Mouse (Mus musculus): ENCODE measurements around the gene Il2rb. TPM values are rescaled to one million over a fixed set of nuclear protein-coding genes. Genes with fewer than 3 reads are reported as not detected.
A peak's percentile ranks its signal among the peaks of the same experiment; 100 is the strongest.

Gene Il2rb
- polyA plus RNA-seq, 1 experiment from 2014 or later: 0.63 TPM

GRCm38 (mm10) chr15:78438018-78438394, 57.1 kb downstream of the Il2rb start:
- Histone ChIP-seq H3K4me3 (ENCODE audit: low read depth, low read length) (no peak overlapping the region), H3K9ac (replicated peaks; ENCODE audit: low read depth) (no peak overlapping the region), H3K4me2 (replicated peaks; ENCODE audit: low read depth, low read length) (no peak overlapping the region), H3K9me3 (ENCODE audit: low read length) (no peaks in the 10 kb centered on the region), H3K36me3 (ENCODE audit: insufficient read depth, low read length) (peaks cover 3% of the 10 kb centered on the region; the same call in 1 of the 2 replicates), H3K4me1 (ENCODE audit: insufficient read depth, low read depth, low read length) (no peaks in the 10 kb centered on the region; the same call in 1 of the 2 replicates), H3K27me3 (replicated peaks; ENCODE audit: insufficient read depth, low read length) (no peaks in the 10 kb centered on the region), H3K27ac (ENCODE audit: low read length) (no peak overlapping the region)
- 41% methylated on average over 4 of the region's 4 CpGs for WGBS
- DNase-seq (ENCODE audit: low spot score): no peak
- ATAC-seq: no peak
- TF ChIP-seq EP300 (IDR thresholded peaks at IDR 0.05) (no peak), CTCF (IDR thresholded peaks at IDR 0.05) (no peak)

GRCm38 (mm10) chr15:78437237-78438017, 57.6 kb downstream of the Il2rb start:
- ATAC-seq: peak; percentile 16
- H3K4me2 ChIP-seq (replicated peaks; ENCODE audit: low read depth, low read length): peak overlapping the region; percentile 54
- no peak overlapping the region; the same call in 1 of the 2 replicates for H3K4me3 ChIP-seq (ENCODE audit: low read depth, low read length)
- H3K27me3 ChIP-seq (replicated peaks; ENCODE audit: insufficient read depth, low read length): no peaks in the 10 kb centered on the region
- H3K9ac ChIP-seq (replicated peaks; ENCODE audit: low read depth): no peak overlapping the region
- no peak for TF ChIP-seq EP300 (IDR thresholded peaks at IDR 0.05)
- TF ChIP-seq CTCF (IDR thresholded peaks at IDR 0.05): no peak
- 18% methylated on average over 21 of the region's 23 CpGs for WGBS
- H3K36me3 ChIP-seq (ENCODE audit: insufficient read depth, low read length): peaks cover 3% of the 10 kb centered on the region; the same call in 1 of the 2 replicates
- H3K9me3 ChIP-seq (ENCODE audit: low read length): no peaks in the 10 kb centered on the region
- no peak overlapping the region for H3K27ac ChIP-seq (ENCODE audit: low read length)
- no peaks in the 10 kb centered on the region; the same call in 1 of the 2 replicates for H3K4me1 ChIP-seq (ENCODE audit: insufficient read depth, low read depth, low read length)
- peak; percentile 40 for DNase-seq (ENCODE audit: low spot score)

DNA sequence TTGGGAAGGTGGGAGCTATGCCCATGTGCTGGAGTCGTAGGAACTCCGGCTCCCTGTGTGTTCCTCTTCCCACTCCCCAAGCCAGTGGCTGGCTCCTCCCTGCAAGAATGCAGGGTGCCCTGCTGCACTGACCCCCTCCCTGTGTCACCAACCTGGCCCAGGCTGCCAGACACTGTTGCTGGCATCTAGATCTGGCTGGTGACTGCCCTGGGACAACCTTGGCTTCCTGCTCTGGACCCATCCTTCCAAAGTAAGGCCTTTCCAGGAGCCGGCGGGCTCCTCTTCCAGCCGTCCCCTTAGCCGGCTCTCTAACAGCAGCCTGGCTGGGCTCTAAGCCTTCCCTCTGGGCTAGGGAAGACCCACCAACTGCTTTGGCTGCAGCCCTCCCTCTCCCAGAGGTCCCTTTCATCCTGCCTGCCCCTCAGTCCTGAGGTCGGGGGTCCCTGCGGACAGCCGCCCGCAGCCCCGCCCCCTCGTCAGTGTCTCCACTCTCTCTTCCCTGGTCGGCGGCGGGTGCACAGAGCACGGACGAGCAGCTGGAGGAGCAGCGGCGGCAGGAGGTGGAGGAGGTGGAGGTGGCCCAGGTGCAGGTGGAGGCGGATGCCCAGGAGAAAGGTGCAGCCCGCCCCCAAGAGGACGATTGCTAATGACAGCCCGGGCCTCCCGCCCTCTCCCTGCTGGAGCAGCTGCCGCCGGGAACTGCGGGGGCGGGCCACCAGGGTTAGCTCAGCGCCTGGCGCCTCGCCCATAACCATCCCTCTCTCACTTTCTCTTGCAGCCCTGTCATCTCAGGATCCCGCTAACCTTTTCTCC, 58.5 kb downstream of the Il2rb start:
- ATAC-seq (peak; percentile 83), DNase-seq (ENCODE audit: low spot score) (peak; percentile 93)
- 15% methylated on average over 30 of the region's 32 CpGs for WGBS
- Histone ChIP-seq H3K9ac (replicated peaks; ENCODE audit: low read depth) (no peak overlapping the region), H3K4me2 (replicated peaks; ENCODE audit: low read depth, low read length) (peak overlapping the region; percentile 54), H3K4me1 (ENCODE audit: insufficient read depth, low read depth, low read length) (no peaks in the 10 kb centered on the region; the same call in 1 of the 2 replicates), H3K36me3 (ENCODE audit: insufficient read depth, low read length) (peaks cover 3% of the 10 kb centered on the region; the same call in 1 of the 2 replicates), H3K9me3 (ENCODE audit: low read length) (no peaks in the 10 kb centered on the region), H3K27ac (ENCODE audit: low read length) (no peak overlapping the region), H3K4me3 (ENCODE audit: low read depth, low read length) (no peak overlapping the region; the same call in 1 of the 2 replicates), H3K27me3 (replicated peaks; ENCODE audit: insufficient read depth, low read length) (no peaks in the 10 kb centered on the region)
- TF ChIP-seq CTCF (IDR thresholded peaks at IDR 0.05) (peak; percentile 52), EP300 (IDR thresholded peaks at IDR 0.05) (no peak)

DNA sequence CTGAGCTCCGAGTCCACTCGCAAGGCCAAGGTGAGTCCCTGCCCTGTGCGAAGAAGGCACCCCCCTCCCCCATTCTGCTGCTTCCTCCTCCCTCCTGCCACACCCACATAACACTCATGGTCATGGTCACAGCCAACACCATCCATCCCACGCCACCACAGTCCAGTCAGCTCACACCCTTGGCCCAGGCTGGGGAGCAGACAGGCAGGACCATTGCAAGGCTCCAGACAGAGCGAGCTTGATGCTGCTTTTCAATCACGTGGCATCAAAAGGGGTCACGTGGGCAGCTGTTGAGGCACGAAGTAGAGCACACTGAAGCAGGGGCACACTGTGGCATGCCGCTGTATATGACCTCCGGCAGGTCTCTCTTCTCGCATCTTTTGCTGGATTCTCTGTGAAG, 59.4 kb downstream of the Il2rb start:
- TF ChIP-seq CTCF (IDR thresholded peaks at IDR 0.05) (no peak), EP300 (IDR thresholded peaks at IDR 0.05) (no peak)
- DNase-seq (ENCODE audit: low spot score): no peak
- H3K27me3 ChIP-seq (replicated peaks; ENCODE audit: insufficient read depth, low read length): no peaks in the 10 kb centered on the region
- H3K4me3 ChIP-seq (ENCODE audit: low read depth, low read length): no peak overlapping the region
- no peak overlapping the region for H3K4me2 ChIP-seq (replicated peaks; ENCODE audit: low read depth, low read length)
- H3K9me3 ChIP-seq (ENCODE audit: low read length): no peaks in the 10 kb centered on the region
- H3K9ac ChIP-seq (replicated peaks; ENCODE audit: low read depth): no peak overlapping the region
- H3K27ac ChIP-seq (ENCODE audit: low read length): no peak overlapping the region
- peaks cover 3% of the 10 kb centered on the region; the same call in 1 of the 2 replicates for H3K36me3 ChIP-seq (ENCODE audit: insufficient read depth, low read length)
- WGBS: 86% methylated on average over 11 of the region's 11 CpGs
- ATAC-seq: no peak
- no peaks in the 10 kb centered on the region; the same call in 1 of the 2 replicates for H3K4me1 ChIP-seq (ENCODE audit: insufficient read depth, low read depth, low read length)

DNA sequence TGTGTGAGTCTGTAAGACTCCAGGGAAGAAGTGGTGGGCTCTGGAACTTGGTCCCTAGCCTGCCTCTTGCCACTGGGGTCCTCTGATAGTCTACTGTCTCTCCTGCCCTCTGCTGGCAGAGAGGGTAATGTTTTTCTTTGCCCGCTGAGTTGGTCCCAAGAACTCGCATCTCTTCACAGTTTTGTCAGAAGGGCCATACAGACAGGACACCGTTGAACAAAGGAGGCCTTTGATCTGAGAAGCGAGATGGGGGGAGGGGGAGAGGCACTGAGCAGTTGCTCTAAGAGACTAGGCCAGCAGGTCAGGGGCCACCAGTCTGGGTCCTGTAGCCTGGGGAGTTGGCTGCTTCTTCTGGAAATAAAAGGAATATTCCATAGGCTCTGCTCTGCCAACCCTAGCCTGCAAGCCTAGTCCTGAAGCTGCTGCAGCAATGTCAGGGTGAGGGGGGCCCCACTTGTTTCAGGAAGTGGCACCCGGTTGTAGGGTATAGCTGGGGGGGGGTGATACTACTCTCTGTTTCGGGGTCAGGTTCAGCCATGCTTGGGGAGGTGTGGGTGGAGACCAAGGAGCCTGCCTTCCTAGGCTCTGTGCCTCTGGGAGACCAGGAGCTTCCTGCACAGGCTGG, 60.1 kb downstream of the Il2rb start:
- no peaks in the 10 kb centered on the region; the same call in 1 of the 2 replicates for H3K4me1 ChIP-seq (ENCODE audit: insufficient read depth, low read depth, low read length)
- WGBS: 37% methylated on average over 6 of the region's 6 CpGs
- DNase-seq (ENCODE audit: low spot score) (peak; percentile 40), ATAC-seq (no peak)
- no peak overlapping the region for H3K4me3 ChIP-seq (ENCODE audit: low read depth, low read length)
- no peak overlapping the region for H3K9ac ChIP-seq (replicated peaks; ENCODE audit: low read depth)
- no peaks in the 10 kb centered on the region for H3K9me3 ChIP-seq (ENCODE audit: low read length)
- TF ChIP-seq CTCF (IDR thresholded peaks at IDR 0.05): peak; percentile 78
- no peak for TF ChIP-seq EP300 (IDR thresholded peaks at IDR 0.05)
- H3K27me3 ChIP-seq (replicated peaks; ENCODE audit: insufficient read depth, low read length): no peaks in the 10 kb centered on the region
- H3K36me3 ChIP-seq (ENCODE audit: insufficient read depth, low read length): peaks cover 3% of the 10 kb centered on the region; the same call in 1 of the 2 replicates
- H3K4me2 ChIP-seq (replicated peaks; ENCODE audit: low read depth, low read length): no peak overlapping the region
- no peak overlapping the region for H3K27ac ChIP-seq (ENCODE audit: low read length)
